Mouse (Mus musculus): ENCODE measurements around the gene Parp1.
"Not testable (repeated sequence)": the region's sequence is repeated elsewhere in the genome, so short reads cannot be mapped to it uniquely, and the experiment has no call there.

Gene Parp1

GRCm38 (mm10) chr1:180561187-180561586, 7.5 kb upstream of the Parp1 start:
- no peak for DNase-seq

DNA sequence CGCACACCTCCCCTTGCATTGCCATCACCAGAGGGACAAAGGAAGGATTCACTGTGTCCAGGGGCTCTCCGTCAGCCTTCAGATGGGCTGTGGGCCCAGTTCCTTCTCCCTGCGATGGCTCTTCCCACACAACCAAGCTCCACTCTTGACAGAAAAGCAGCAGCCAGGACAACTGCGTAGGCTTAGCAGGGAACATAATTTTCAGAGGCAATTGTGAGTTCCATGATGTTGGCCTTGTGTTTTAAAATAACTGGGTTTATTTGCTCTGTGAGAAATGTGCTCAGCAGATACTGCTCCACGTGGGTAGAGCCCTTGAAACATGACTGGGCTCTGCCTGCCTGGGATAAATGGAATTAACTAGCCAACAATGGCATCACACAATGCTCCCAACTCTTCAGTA, 3.8 kb upstream of the Parp1 start:
- no peak for DNase-seq

DNA sequence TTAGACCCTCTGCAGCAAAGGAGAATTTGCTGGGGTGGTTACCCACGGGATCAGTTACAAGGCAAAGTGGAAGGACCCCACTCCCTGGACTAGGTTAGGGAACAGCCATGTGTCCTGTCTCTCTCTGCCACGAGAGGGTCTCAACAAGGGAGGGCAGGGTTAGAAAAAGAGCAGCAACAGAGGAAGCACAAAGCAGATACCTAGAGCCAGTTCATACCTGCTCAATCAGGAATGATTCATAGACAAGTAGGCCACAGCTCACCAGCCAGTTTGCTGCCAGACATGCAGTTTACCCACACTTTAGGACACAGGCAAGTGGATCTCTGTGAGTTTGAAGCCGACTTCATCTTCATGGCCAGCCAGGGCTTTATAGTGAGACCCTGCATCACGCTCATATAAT, 963 bp upstream of the Parp1 start:
- no peak for DNase-seq

GRCm38 (mm10) chr1:180568248-180568647, 476 bp upstream of the Parp1 start:
- no peak for DNase-seq

- DNase-seq = no peak
Observed at GRCm38 (mm10) chr1:180569453-180569852, 729 bp downstream of the Parp1 start.

GRCm38 (mm10) chr1:180570181-180570580, 1.5 kb downstream of the Parp1 start:
- no peak for DNase-seq

- no peak for DNase-seq
Observed at GRCm38 (mm10) chr1:180571018-180571589, 2.4 kb downstream of the Parp1 start.

GRCm38 (mm10) chr1:180571721-180572120, 3.0 kb downstream of the Parp1 start:
- not testable (repeated sequence) for DNase-seq

- DNase-seq = no peak
Observed at GRCm38 (mm10) chr1:180572154-180572553, 3.4 kb downstream of the Parp1 start.

DNA sequence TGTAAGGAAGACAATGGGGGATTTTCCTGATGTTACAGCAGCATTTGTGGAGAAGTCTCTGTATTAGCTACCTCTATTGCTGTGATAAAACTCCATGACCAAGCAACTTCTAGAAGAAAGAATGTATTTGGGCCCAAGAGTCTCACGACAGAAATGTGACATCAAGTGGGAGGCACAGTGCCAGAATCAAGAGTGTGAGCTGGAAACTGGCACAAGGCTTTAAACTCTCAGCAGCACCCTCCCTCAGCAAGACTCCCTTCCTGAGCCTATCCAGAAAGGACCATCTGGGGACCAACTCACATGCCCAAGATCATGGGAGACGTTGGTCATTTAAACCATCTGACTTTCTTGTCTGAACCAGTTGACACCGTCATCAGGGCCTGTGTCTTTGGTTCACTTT, 7.8 kb downstream of the Parp1 start:
- no peak for DNase-seq

DNA sequence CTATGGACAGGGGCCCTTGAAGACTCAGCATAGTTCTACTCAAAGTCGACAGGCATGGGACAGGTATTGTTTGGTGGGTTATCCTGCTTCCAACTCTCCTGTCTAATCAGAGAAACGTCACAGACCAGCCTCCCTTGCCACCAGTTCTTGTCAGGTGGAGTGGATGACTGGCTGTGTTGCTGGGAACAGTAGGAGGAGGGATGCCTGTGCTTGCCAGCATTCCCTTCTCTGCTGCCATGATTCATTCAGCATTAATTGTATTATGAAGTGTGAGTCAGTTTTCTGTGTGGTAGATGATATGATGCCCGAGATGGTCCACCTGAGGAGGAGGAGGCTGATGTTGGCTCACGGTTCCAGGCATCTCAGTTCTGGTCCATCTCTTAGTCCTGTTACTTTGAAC, 9.1 kb downstream of the Parp1 start:
- DNase-seq = no peak

DNA sequence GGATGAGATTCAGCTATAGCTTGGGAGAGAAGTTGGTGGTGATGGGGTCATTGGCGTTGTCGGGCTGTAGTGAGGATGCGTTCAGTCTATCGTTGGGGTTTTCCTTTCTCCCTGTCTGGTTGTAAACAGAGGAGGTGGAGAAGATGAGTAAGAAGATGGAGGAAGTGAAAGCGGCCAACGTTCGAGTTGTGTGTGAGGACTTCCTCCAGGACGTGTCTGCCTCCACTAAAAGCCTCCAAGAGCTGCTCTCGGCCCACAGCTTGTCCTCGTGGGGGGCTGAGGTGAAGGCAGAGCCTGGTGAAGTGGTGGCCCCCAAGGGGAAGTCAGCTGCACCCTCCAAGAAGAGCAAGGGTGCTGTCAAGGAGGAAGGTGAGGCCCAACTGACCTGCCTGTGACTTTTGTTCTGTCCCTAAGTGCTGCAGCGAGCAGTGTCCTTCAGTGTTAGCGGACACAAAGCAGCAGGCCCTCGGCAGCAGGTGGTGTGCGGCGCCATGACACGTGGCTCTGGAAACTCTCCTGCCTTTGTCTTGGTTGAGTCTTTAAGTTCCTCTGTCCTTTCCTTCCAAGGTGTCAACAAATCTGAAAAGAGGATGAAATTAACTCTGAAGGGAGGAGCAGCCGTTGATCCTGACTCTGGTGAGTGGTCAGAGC, 19.2 kb downstream of the Parp1 start:
- no peak for DNase-seq

GRCm38 (mm10) chr1:180600578-180600977, 31.9 kb downstream of the Parp1 start:
- DNase-seq = no peak

DNA sequence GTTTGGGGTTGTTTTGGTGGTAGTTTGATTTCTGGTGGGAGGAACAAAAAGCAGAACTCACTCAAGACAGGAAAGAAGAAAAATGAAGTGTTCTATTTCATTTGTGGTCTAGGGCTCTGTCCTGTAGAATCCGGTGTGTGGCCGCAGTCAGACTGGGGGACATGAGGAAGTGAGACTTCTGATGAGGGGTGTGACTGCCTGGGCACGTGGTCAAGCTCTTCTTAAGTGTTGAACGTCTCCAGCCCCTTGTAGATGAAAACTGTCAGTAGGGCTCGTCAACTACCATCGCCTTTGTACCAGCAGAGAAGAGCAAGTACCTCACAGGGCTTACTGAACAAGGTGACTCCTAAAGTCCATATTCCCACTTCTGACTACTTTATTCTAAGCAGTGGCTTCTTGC, 33.1 kb downstream of the Parp1 start:
- no peak for DNase-seq

GRCm38 (mm10) chr1:180604579-180604978, 35.9 kb downstream of the Parp1 start:
- no peak for DNase-seq

DNA sequence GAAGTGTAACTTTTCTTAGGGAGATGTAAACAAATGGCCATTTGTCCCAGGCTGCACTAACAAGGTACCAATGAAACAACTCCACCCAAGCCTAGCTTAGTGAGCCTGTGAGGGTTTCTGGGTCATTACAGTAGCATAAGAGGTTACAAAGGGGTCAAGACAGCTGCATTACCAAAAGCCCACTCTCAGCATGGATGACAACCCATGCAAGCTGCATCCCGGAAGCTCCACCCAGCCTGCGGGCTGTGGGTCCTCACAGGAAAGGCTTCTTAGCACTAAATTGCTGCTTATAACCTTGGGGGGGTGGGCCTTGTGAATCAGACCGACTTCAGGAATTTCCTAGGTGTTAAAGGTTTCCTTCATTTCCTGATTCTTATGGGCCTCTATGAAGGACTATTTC, 37.4 kb downstream of the Parp1 start:
- no peak for DNase-seq

GRCm38 (mm10) chr1:180606796-180607577, 38.3 kb downstream of the Parp1 start:
- DNase-seq = no peak

- no peak for DNase-seq
Observed at GRCm38 (mm10) chr1:180607578-180607879, 38.8 kb downstream of the Parp1 start.

DNA sequence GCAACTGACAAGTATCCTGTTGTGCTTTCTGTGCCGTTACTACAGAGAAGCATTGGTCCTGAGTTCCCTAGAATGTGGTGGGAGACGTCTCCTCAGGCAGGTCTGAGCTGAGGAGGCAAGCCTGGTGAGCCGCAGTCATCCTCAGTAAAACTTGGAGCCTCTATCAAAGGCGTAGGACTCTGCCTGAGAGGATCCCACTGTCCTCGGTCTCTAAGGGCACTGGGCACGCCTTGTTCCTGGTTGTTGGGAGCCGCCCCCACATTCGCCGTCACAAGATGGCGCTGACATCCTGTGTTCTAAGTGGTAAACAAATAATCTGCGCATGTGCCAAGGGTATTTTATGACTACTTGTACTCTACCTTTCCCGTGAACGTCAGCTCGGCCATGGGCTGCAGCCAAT, 43.1 kb downstream of the Parp1 start:
- DNase-seq = not testable (repeated sequence)

DNA sequence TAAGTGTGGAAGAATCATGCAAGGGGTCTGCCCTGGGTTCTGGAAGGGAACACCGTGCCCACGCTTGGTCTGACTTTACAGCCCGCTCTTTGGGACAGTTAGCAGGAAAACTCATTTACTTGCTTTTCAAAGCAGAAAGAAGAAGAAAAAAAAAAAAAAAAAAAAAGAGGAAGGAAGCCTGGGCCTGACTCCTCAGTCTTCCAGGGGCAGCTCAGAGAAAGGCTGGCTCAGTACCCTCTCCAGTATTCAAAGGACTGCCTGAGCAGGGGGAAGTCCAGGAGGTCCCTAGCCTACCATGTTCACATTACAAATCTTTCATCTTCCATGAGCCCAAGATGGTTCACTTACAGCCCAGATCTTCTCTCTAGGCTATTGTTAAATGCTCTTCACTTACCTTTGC, 48.0 kb downstream of the Parp1 start:
- no peak for DNase-seq

DNA sequence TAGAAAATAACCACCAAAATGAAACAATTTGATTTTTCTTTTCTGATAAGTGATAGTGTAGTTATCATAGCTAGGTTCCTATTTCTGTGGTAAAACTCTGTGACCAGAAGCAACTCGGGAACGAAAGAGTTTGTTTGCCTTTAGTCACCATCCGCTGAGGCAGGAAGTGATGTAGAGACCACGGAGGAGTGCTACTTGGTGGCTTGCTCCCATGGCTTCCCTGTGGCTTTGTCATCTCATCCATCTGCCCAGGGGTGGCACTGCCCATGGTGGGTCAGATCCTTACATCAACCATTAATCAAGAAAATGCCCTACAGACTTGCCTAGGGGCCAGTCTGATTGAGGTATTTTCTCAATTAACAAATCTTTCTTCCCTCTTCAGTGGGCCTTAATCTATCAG, 53.7 kb downstream of the Parp1 start:
- no peak for DNase-seq

GRCm38 (mm10) chr1:180623911-180624310, 55.2 kb downstream of the Parp1 start:
- no peak for DNase-seq

DNA sequence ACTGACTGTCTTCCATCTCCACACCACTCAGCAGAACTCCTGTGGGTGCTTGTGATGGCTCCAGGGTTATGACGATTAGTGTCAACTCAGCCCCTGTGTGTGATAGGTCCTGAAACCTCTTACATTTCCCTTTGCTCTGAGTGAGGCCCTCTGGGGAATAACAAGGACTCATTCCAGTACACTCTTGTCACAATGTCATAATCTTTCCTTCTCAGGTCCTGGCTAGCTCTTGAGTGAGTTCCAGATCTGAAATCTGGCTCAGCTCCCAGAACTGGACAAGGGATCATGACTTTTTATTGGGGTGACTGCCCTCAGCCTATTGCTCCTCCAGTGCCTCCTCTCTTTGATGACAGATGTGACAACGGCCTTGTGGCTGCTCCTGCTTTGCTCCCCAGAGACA, 57.4 kb downstream of the Parp1 start:
- peak; percentile 54 for DNase-seq

DNA sequence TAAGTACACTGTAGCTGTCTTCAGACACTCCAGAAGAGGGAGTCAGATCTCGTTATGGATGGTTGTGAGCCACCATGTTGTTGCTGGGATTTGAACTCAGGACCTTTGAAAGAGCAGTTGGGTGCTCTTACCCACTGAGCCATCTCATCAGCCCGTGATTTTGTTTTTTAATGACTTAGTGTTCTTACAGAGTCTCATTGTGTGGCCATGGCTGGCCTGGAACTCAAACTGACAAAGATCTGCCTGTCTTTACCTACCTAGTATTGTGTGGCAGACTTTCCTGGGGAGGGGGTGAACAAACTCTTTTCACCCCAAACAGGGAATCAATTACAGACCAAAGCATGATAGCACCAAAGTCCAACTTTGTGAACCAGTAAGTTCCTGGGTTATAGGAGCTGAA, 69.1 kb downstream of the Parp1 start:
- not testable (repeated sequence) for DNase-seq
